Mouse (Mus musculus): ENCODE measurements around the gene Ptprd. TPM values are rescaled to one million over a fixed set of nuclear protein-coding genes. Genes with fewer than 3 reads are reported as not detected.

The Ptprd gene
- polyA plus RNA-seq, 1 experiment from 2014 or later = 5.6 TPM

DNA sequence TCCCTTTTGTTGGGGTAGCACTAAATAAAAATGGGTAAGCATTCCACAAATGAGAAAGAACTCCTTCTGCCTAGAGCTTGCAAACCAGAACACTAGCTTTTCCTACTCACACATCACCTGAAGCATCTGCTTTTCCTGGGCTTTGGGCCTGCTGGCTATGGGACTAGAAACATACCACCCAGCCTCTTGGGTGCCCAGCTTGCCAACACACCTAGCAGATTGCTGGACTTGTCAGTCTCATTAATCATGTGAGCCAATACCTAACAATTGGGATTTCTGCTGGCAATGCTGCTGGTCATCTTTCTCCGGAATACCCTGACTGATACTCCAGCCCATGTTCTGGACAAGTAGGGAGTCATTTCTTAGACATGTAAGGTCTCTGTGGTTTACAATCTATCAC lies 1973.9 kb downstream of the Ptprd start:
- no peak overlapping the region for H3K4me2 ChIP-seq (replicated peaks; ENCODE audit: low read depth)
- H3K4me3 ChIP-seq (ENCODE audit: low read depth, low read length) = no peak overlapping the region
- H3K9me3 ChIP-seq (ENCODE audit: control insufficient read depth, low read length) = no peaks in the 10 kb centered on the region
- no peak for TF ChIP-seq EP300 (optimal IDR thresholded peaks at IDR 0.05)
- WGBS = 79% methylated on average over 1 of the region's 1 CpGs
- H3K27me3 ChIP-seq (ENCODE audit: control insufficient read depth, insufficient read depth, low read length) = no peaks in the 10 kb centered on the region
- DNase-seq (ENCODE audit: low spot score) = no peak
- no peaks in the 10 kb centered on the region for H3K4me1 ChIP-seq (replicated peaks; ENCODE audit: control insufficient read depth, insufficient read depth)
- H3K27ac ChIP-seq (replicated peaks) = no peak overlapping the region
- no peak for ATAC-seq (ENCODE audit: low FRiP score, low TSS enrichment)
- H3K36me3 ChIP-seq (ENCODE audit: control insufficient read depth, insufficient read depth, low read length) = no peaks in the 10 kb centered on the region
- H3K9ac ChIP-seq (ENCODE audit: low read length) = no peak overlapping the region

DNA sequence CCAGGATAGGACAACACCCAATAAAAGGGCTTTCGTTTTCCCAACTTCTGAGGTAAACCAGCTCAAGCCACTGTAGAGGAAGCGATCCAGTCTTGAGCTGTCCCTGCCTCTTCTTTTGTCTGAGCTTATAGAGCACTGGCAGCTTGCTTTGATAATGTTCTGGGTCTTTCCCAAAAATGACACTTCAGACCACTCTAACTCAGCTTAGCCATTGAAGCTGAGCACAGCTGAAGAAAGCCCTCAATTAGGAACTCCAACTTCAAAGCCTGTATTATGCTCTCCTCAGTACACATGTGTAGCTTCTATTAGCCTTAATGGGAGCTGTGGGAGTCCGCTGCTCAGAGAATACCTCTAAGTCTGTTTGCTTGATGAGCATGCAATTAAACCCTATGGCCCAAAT lies 1988.0 kb downstream of the Ptprd start:
- ATAC-seq (ENCODE audit: low FRiP score, low TSS enrichment) (no peak), DNase-seq (ENCODE audit: low spot score) (no peak)
- H3K9me3 ChIP-seq (ENCODE audit: control insufficient read depth, low read length) = no peaks in the 10 kb centered on the region
- TF ChIP-seq EP300 (optimal IDR thresholded peaks at IDR 0.05) (no peak), CTCF (IDR thresholded peaks at IDR 0.05; ENCODE audit: low read depth) (no peak)
- no peaks in the 10 kb centered on the region for H3K36me3 ChIP-seq (ENCODE audit: control insufficient read depth, insufficient read depth, low read length)
- H3K9ac ChIP-seq (ENCODE audit: low read length) = no peak overlapping the region
- H3K27ac ChIP-seq (replicated peaks) = no peak overlapping the region
- no peak overlapping the region for H3K4me2 ChIP-seq (replicated peaks; ENCODE audit: low read depth)
- H3K27me3 ChIP-seq (ENCODE audit: control insufficient read depth, insufficient read depth, low read length) = no peaks in the 10 kb centered on the region
- no peak overlapping the region for H3K4me3 ChIP-seq (ENCODE audit: low read depth, low read length)
- H3K4me1 ChIP-seq (replicated peaks; ENCODE audit: control insufficient read depth, insufficient read depth) = no peaks in the 10 kb centered on the region
- 97% methylated on average over 3 of the region's 3 CpGs for WGBS

GRCm38 (mm10) chr4:76222520-76222919 lies 1989.2 kb downstream of the Ptprd start:
- no peaks in the 10 kb centered on the region for H3K9me3 ChIP-seq (ENCODE audit: control insufficient read depth, low read length)
- H3K36me3 ChIP-seq (ENCODE audit: control insufficient read depth, insufficient read depth, low read length) = no peaks in the 10 kb centered on the region
- DNase-seq (ENCODE audit: low spot score) (no peak), ATAC-seq (ENCODE audit: low FRiP score, low TSS enrichment) (no peak)
- no peak overlapping the region for H3K9ac ChIP-seq (ENCODE audit: low read length)
- no peak overlapping the region for H3K4me2 ChIP-seq (replicated peaks; ENCODE audit: low read depth)
- TF ChIP-seq CTCF (IDR thresholded peaks at IDR 0.05; ENCODE audit: low read depth) (no peak), EP300 (optimal IDR thresholded peaks at IDR 0.05) (no peak)
- no peak overlapping the region for H3K27ac ChIP-seq (replicated peaks)
- no peaks in the 10 kb centered on the region for H3K27me3 ChIP-seq (ENCODE audit: control insufficient read depth, insufficient read depth, low read length)
- H3K4me1 ChIP-seq (replicated peaks; ENCODE audit: control insufficient read depth, insufficient read depth) = no peaks in the 10 kb centered on the region
- WGBS = 63% methylated on average over 2 of the region's 2 CpGs
- H3K4me3 ChIP-seq (ENCODE audit: low read depth, low read length) = no peak overlapping the region

GRCm38 (mm10) chr4:76218065-76218464 lies 1993.7 kb downstream of the Ptprd start:
- Histone ChIP-seq H3K36me3 (ENCODE audit: control insufficient read depth, insufficient read depth, low read length) (no peaks in the 10 kb centered on the region), H3K4me1 (replicated peaks; ENCODE audit: control insufficient read depth, insufficient read depth) (no peaks in the 10 kb centered on the region), H3K9me3 (ENCODE audit: control insufficient read depth, low read length) (no peaks in the 10 kb centered on the region), H3K4me3 (ENCODE audit: low read depth, low read length) (no peak overlapping the region), H3K4me2 (replicated peaks; ENCODE audit: low read depth) (no peak overlapping the region), H3K9ac (ENCODE audit: low read length) (no peak overlapping the region), H3K27ac (replicated peaks) (no peak overlapping the region), H3K27me3 (ENCODE audit: control insufficient read depth, insufficient read depth, low read length) (no peaks in the 10 kb centered on the region)
- ATAC-seq (ENCODE audit: low FRiP score, low TSS enrichment) (no peak), DNase-seq (ENCODE audit: low spot score) (no peak)
- WGBS = 88% methylated on average over 1 of the region's 1 CpGs
- TF ChIP-seq CTCF (IDR thresholded peaks at IDR 0.05; ENCODE audit: low read depth) = no peak

DNA sequence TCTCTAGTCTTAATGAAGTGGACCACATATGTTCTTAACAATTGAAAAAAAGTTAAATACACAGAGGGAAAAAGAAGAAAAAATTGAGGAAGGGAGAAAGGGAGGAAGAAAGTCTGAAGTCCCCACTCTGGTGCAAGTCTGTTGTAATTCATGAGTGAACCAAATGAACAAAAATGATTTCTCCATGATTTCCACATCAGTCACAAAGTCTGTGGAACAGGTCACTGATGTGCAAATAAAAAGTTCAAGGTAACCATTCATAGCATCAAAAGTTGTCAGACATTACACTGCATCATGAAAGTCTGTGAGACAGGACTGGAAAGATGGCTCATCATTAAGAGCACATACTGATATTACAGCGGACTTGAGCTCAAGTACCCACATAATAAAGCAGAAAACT lies 1996.6 kb downstream of the Ptprd start:
- no peak overlapping the region for H3K4me2 ChIP-seq (replicated peaks; ENCODE audit: low read depth)
- no peak for ATAC-seq (ENCODE audit: low FRiP score, low TSS enrichment)

GRCm38 (mm10) chr4:76199321-76199720 lies 2012.4 kb downstream of the Ptprd start:
- DNase-seq (ENCODE audit: low spot score) (no peak), ATAC-seq (ENCODE audit: low FRiP score, low TSS enrichment) (no peak)
- 34% methylated on average over 1 of the region's 1 CpGs for WGBS
- TF ChIP-seq CTCF (IDR thresholded peaks at IDR 0.05; ENCODE audit: low read depth) (no peak), EP300 (optimal IDR thresholded peaks at IDR 0.05) (no peak)
- Histone ChIP-seq H3K36me3 (ENCODE audit: control insufficient read depth, insufficient read depth, low read length) (no peaks in the 10 kb centered on the region), H3K9ac (ENCODE audit: low read length) (no peak overlapping the region), H3K4me3 (ENCODE audit: low read depth, low read length) (no peak overlapping the region), H3K4me1 (replicated peaks; ENCODE audit: control insufficient read depth, insufficient read depth) (no peaks in the 10 kb centered on the region), H3K9me3 (ENCODE audit: control insufficient read depth, low read length) (no peaks in the 10 kb centered on the region), H3K27me3 (ENCODE audit: control insufficient read depth, insufficient read depth, low read length) (no peaks in the 10 kb centered on the region), H3K27ac (replicated peaks) (no peak overlapping the region), H3K4me2 (replicated peaks; ENCODE audit: low read depth) (no peak overlapping the region)

More for the DNA sequence above, 1996.6 kb downstream of the Ptprd start:
- Histone ChIP-seq H3K4me3 (ENCODE audit: low read depth, low read length) (no peak overlapping the region), H3K27ac (replicated peaks) (no peak overlapping the region), H3K4me1 (replicated peaks; ENCODE audit: control insufficient read depth, insufficient read depth) (no peaks in the 10 kb centered on the region), H3K27me3 (ENCODE audit: control insufficient read depth, insufficient read depth, low read length) (no peaks in the 10 kb centered on the region), H3K9ac (ENCODE audit: low read length) (no peak overlapping the region), H3K9me3 (ENCODE audit: control insufficient read depth, low read length) (no peaks in the 10 kb centered on the region), H3K36me3 (ENCODE audit: control insufficient read depth, insufficient read depth, low read length) (no peaks in the 10 kb centered on the region)
- WGBS = 96% methylated on average over 1 of the region's 1 CpGs
- DNase-seq (ENCODE audit: low spot score) = no peak
- TF ChIP-seq EP300 (optimal IDR thresholded peaks at IDR 0.05) (no peak), CTCF (IDR thresholded peaks at IDR 0.05; ENCODE audit: low read depth) (no peak)

All from stomach, postnatal 0 days (tissue).